Comparison of ENCODE assay signal across 13 mouse cellular contexts in the genomic region with DNA sequence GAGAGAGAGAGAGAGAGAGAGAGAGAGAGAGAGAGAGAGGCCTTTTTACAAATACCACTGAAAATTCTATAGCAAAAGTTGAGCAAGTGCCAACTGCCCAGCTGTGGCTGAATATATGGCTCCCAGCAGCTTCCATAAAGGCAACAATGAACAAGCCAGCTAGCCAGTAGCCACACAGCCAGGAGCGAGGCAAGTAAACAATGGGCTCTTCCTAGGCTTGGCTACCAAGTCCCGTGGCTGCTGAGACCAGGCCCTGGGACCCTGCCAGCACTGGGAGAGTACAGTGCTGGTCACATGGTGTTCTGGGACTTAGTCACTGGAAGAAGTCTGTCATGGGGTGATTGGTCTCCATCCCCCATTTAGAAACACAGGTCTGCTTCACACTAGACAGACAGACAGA. TPM values are rescaled to one million over a fixed set of nuclear protein-coding genes. Genes with fewer than 3 reads are reported as not detected.
DNase-seq lines count a peak whose midpoint lies in the region; ATAC-seq and TF ChIP-seq lines count a peak whose summit lies in the region.
"Had no signal": no experiment of that assay in that cellular context is flagged by ENCODE, and none has a peak within 500 bp of the region (broad histone marks: within the 10 kb centered on the region; RNA-seq: fewer than 3 reads in every experiment).

No protein-coding gene starts in this region.

- WGBS in forebrain, postnatal 0 days, result 27% methylated on average over 2 of the region's 2 CpGs

- ATAC-seq in forebrain, postnatal 0 days, result no peak
- ATAC-seq: activated CD4-positive, CD25-positive, alpha-beta regulatory T cell, adult 4 months; midbrain, embryonic 16.5 days had no signal

- H3K9me3 ChIP-seq in forebrain, postnatal 0 days (ENCODE audit: low read length), result no peaks in the 10 kb centered on the region
- H3K9me3 ChIP-seq: limb, embryonic 13.5 days had no signal

- peak; percentile 38 to 48 for DNase-seq in left cerebral cortex, adult 2 months (ENCODE audit: extremely low spot score in 1 of 2, low spot score in 2 of 2)
- DNase-seq in left cerebral cortex, adult 11 months (ENCODE audit: low spot score), result no peak
- peak; percentile 64 for DNase-seq in cerebellum, adult 9-10 months
- DNase-seq in forebrain, postnatal 0 days, result peak; percentile 27
- peak; percentile 42 to 44 for DNase-seq in right cerebral cortex, postnatal 36 days (ENCODE audit: low spot score in 2 of 2)
- no peak for DNase-seq in liver
- DNase-seq in natural killer cell, adult 2 months (ENCODE audit: low spot score in 2 of 2), result no peak
- DNase-seq: gastrocnemius, postnatal 10 days; kidney, postnatal 25 days; thymus, postnatal 25 days had no signal

- no peak overlapping the region for H3K27ac ChIP-seq in left cerebral cortex, adult 2 months
- no peak overlapping the region for H3K27ac ChIP-seq in forebrain, postnatal 0 days (ENCODE audit: low read depth, low read length)
- H3K27ac ChIP-seq: limb, embryonic 13.5 days had no signal

- no peak overlapping the region for H3K4me2 ChIP-seq in forebrain, postnatal 0 days (ENCODE audit: low read depth)
- H3K4me2 ChIP-seq: limb, embryonic 13.5 days had no signal

- no peak overlapping the region for H3K9ac ChIP-seq in forebrain, postnatal 0 days
- H3K9ac ChIP-seq: limb, embryonic 13.5 days had no signal

- no peak for TF ChIP-seq CTCF in left cerebral cortex, adult 2 months (IDR thresholded peaks at IDR 0.05)
- no peak for TF ChIP-seq CTCF in forebrain, postnatal 0 days (IDR thresholded peaks at IDR 0.05; ENCODE audit: low read depth)

- H3K4me3 ChIP-seq in left cerebral cortex, adult 2 months, result no peak overlapping the region
- no peak overlapping the region for H3K4me3 ChIP-seq in forebrain, postnatal 0 days (ENCODE audit: low read depth, low read length)
- H3K4me3 ChIP-seq: limb, embryonic 13.5 days had no signal

- intact Hi-C loops in left cerebral cortex, adult 2 months (cut with DNase I), result no loop called here

- no peaks in the 10 kb centered on the region for H3K27me3 ChIP-seq in forebrain, postnatal 0 days (ENCODE audit: insufficient read depth, low read length)
- H3K27me3 ChIP-seq: limb, embryonic 13.5 days had no signal

- H3K36me3 ChIP-seq in forebrain, postnatal 0 days (ENCODE audit: insufficient read depth), result no peaks in the 10 kb centered on the region
- H3K36me3 ChIP-seq: limb, embryonic 13.5 days had no signal

- peaks cover 7% of the 10 kb centered on the region; the same call in 1 of the 2 replicates for H3K4me1 ChIP-seq in forebrain, postnatal 0 days (ENCODE audit: insufficient read depth)
- H3K4me1 ChIP-seq: limb, embryonic 13.5 days had no signal

RNA-seq across cellular contexts. Expression of a gene that starts 14.0 kb away (rescaled TPM):
- 100 to 1,000 TPM; 155 to 161 TPM for total RNA-seq in left cerebral cortex, adult 2 months (2021)
- total RNA-seq in forebrain, postnatal 0 days (2014; rRNA removed), result 42.2 and 55.2 TPM in 2 replicates
- 21.4 and 32.7 TPM in 2 replicates for polyA plus RNA-seq in forebrain, postnatal 0 days (2015; fragmentation: Nextera tagmentation; extraction: Ambion mirVana)
- polyA plus RNA-seq: activated CD4-positive, CD25-positive, alpha-beta regulatory T cell, adult 4 months had no signal

Comparison
In these comparisons a context has a peak if more than half of its experiments do, and no peak if none do; other contexts are left out.
1. DNase-seq: peak in left cerebral cortex, adult 2 months (2 of 2), cerebellum, adult 9-10 months (single experiment), forebrain, postnatal 0 days (single experiment) and right cerebral cortex, postnatal 36 days (2 of 2); none in left cerebral cortex, adult 11 months (single experiment), liver (single experiment) and natural killer cell, adult 2 months (0 of 2).